Mouse (Mus musculus) midbrain, embryonic 11.5 days (tissue): ENCODE results near the gene Ngef. TPM values are rescaled to one million over a fixed set of nuclear protein-coding genes. Genes with fewer than 3 reads are reported as not detected.

Experiments
- ATAC-seq: fragments of 200-750 bp; cut with Nextera tagmentation; 2 replicates; pipeline ENCODE4 v1.8.0; 2017; ENCODE audit warnings: moderate TSS enrichment, moderate library complexity; ENCODE audit not compliant: low FRiP score
- DNase-seq: peaks from one replicate; pipeline ENCODE4 v3.0.0; 2015; ENCODE audit warnings: low spot score; ENCODE audit errors: missing footprints
- H3K27ac ChIP-seq: fragments of 300-500 bp; sonication (generic); 2 replicates; pipeline ENCODE4 v1.5.1; 2014; ENCODE audit warnings: low read depth, low read length
- H3K27me3 ChIP-seq: fragments of 300-500 bp; sonication (generic); 2 replicates; pipeline ENCODE4 v1.6.1; 2014; ENCODE audit warnings: mild to moderate bottlenecking, low read length, moderate library complexity, mixed read lengths; ENCODE audit not compliant: control insufficient read depth, insufficient read depth
- H3K36me3 ChIP-seq: fragments of 300-500 bp; sonication (generic); 2 replicates; pipeline ENCODE4 v1.6.1; 2014; ENCODE audit warnings: mild to moderate bottlenecking, low read length, moderate library complexity, mixed read lengths; ENCODE audit not compliant: control insufficient read depth, insufficient read depth
- H3K4me1 ChIP-seq: fragments of 300-500 bp; sonication (generic); 2 replicates; pipeline ENCODE4 v1.6.1; 2014; ENCODE audit warnings: low read length; ENCODE audit not compliant: control insufficient read depth, insufficient read depth
- H3K4me2 ChIP-seq: fragments of 300-500 bp; sonication (generic); 2 replicates; pipeline ENCODE4 v1.6.1; 2014; ENCODE audit warnings: mild to moderate bottlenecking, moderate library complexity
- H3K4me3 ChIP-seq: fragments of 300-500 bp; sonication (generic); 2 replicates; pipeline ENCODE4 v1.5.1; 2014; ENCODE audit warnings: low read depth, low read length
- H3K9ac ChIP-seq: fragments of 300-500 bp; sonication (generic); 2 replicates; pipeline ENCODE4 v1.6.1; 2014; ENCODE audit warnings: low read length
- H3K9me3 ChIP-seq: fragments of 300-500 bp; sonication (generic); 2 replicates; pipeline ENCODE4 v1.6.1; 2016; ENCODE audit warnings: low read length; ENCODE audit not compliant: control insufficient read depth
- WGBS: fragments of 180-500 bp; shearing (Covaris S2); extraction: QIAGEN DNeasy Blood & Tissue Kit; methylation state at CpG from one replicate; pipeline ENCODE4 v1.1.7; 2014; 5-methylcytosine and 5-hydroxymethylcytosine counted together
- polyA plus RNA-seq: library from polyadenylated mRNA; unstranded; fragments of >200 nt; fragmentation: Nextera tagmentation; extraction: Ambion mirVana; gene quantifications from 2 replicates; pipeline ENCODE4 v1.2.1, GENCODE M21; 2014

Gene Ngef
- polyA plus RNA-seq = 3.0 and 3.9 TPM in 2 replicates

DNA sequence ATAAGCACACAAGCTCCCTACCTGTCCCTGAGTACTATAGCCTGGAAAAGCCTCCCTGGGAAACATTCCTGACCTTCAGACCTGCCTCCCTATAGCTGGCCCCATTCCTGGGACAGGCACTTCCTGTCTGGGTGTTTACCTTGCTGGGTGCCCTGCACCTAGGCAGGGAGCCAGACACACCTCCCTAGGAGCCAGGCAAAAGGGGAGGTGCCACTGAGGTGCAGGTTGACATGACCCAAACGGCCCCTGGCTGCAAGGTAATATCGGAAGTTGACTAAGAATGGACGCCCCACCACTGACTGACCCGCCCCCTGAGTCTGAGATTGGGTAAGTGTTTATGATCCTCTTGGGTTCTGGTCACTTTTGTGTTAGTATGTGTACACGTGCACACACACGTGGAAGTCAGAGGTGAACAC, at the start of gene Ngef:
Gene Ngef, minus strand, starts transcription at position 71 of the 416 bp plus-strand sequence.
- no peak within 1 kb of the TSS for H3K27ac ChIP-seq

GRCm38 (mm10) chr1:87621858-87622279, 48.2 kb upstream of the Ngef start:
- H3K4me2 ChIP-seq = no peak overlapping the region
- no peaks in the 10 kb centered on the region for H3K27me3 ChIP-seq
- no peak overlapping the region for H3K4me3 ChIP-seq
- H3K36me3 ChIP-seq = no peaks in the 10 kb centered on the region
- ATAC-seq = no peak
- no peaks in the 10 kb centered on the region for H3K9me3 ChIP-seq
- 72% methylated on average over 3 of the region's 3 CpGs for WGBS
- H3K9ac ChIP-seq = no peak overlapping the region
- H3K27ac ChIP-seq = no peak overlapping the region
- no peaks in the 10 kb centered on the region for H3K4me1 ChIP-seq
- no peak for DNase-seq

More for the DNA sequence above, at the start of gene Ngef:
- H3K27me3 ChIP-seq = no peaks in the 10 kb centered on the region
- 81% methylated on average over 6 of the region's 6 CpGs for WGBS
- no peak within 1 kb of the TSS for H3K4me2 ChIP-seq
- H3K9ac ChIP-seq = no peak within 1 kb of the TSS
- H3K36me3 ChIP-seq = no peaks in the 10 kb centered on the region
- H3K4me1 ChIP-seq = no peaks in the 10 kb centered on the region
- DNase-seq = no peak
- no peak within 1 kb of the TSS for H3K4me3 ChIP-seq
- H3K9me3 ChIP-seq = no peaks in the 10 kb centered on the region
- no peak for ATAC-seq

DNA sequence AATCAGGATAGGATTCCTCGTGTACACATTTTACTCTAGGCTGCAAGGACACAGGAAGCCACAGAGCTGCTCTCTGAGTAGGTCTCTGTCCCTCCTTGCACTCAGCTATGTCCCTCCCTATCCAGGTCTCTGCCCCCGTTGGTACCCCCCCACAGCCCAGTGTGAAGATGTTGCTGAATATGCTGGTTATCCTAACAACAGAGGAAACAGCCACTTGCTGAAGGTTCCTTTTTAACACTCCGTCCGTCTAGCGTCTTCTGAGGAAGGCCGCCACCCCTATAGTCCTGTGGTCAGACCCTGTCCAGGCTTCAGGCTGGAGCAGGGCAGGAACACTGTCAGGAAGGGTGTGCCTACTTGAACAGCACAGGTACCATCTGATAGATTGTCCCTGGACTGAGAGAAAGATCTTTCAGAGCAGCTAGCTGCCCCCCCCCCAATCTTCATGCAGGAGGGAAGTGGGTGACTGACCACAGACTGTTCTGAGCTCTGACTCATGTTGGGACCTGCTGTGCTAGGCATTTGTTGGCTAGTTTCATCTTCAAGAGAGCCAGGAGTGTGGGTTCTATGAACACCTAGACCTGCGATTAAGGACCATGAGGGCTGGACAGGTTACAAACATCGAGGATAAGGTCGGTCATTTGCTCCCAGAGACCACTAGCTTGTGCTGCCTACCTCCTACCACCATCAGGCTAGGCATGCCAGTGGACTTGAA, 47.6 kb upstream of the Ngef start:
- H3K4me2 ChIP-seq = no peak overlapping the region
- DNase-seq (no peak), ATAC-seq (no peak)
- no peaks in the 10 kb centered on the region for H3K4me1 ChIP-seq
- WGBS = 85% methylated on average over 9 of the region's 9 CpGs
- no peak overlapping the region for H3K27ac ChIP-seq
- no peak overlapping the region for H3K9ac ChIP-seq
- H3K9me3 ChIP-seq = no peaks in the 10 kb centered on the region
- no peaks in the 10 kb centered on the region for H3K36me3 ChIP-seq
- H3K4me3 ChIP-seq = no peak overlapping the region
- H3K27me3 ChIP-seq = no peaks in the 10 kb centered on the region

DNA sequence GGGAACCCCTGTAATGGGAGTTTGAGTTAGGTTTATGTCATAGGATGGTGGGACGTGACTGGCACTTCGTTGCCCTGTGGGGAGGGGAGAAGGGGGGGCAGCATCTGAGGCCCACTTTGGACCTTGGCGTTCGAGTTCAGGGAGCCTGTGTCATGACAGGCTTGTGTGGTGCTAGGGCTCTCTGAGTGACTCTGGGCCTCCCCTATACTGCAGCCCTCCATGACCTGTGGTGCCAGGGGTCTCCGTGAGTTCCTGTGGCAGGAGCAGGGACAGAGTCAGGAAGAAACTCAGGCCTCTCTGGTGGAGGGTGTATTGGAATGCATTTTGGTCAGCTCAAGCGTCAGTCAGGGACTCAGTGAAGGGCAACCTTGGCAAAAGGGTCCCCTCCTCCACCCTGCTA, 47.0 kb upstream of the Ngef start:
- Histone ChIP-seq H3K9ac (no peak overlapping the region), H3K27me3 (no peaks in the 10 kb centered on the region), H3K27ac (no peak overlapping the region), H3K4me3 (no peak overlapping the region), H3K4me2 (no peak overlapping the region), H3K36me3 (no peaks in the 10 kb centered on the region), H3K9me3 (no peaks in the 10 kb centered on the region), H3K4me1 (no peaks in the 10 kb centered on the region)
- 85% methylated on average over 6 of the region's 6 CpGs for WGBS
- no peak for ATAC-seq
- no peak for DNase-seq

GRCm38 (mm10) chr1:87620211-87620668, 46.6 kb upstream of the Ngef start, which contains the start of gene Inpp5d:
TSS of gene Inpp5d (plus strand) at chr1:87620312.
- H3K27ac ChIP-seq = no peak within 1 kb of the TSS
- H3K9me3 ChIP-seq = no peaks in the 10 kb centered on the region
- WGBS = 90% methylated on average over 12 of the region's 12 CpGs
- no peak within 1 kb of the TSS for H3K9ac ChIP-seq
- no peaks in the 10 kb centered on the region for H3K27me3 ChIP-seq
- H3K4me3 ChIP-seq = no peak within 1 kb of the TSS
- H3K4me1 ChIP-seq = no peaks in the 10 kb centered on the region
- H3K36me3 ChIP-seq = no peaks in the 10 kb centered on the region
- DNase-seq (no peak), ATAC-seq (no peak)
- no peak within 1 kb of the TSS for H3K4me2 ChIP-seq

GRCm38 (mm10) chr1:87614576-87615295, 41.1 kb upstream of the Ngef start:
- H3K27ac ChIP-seq = no peak overlapping the region
- no peaks in the 10 kb centered on the region for H3K27me3 ChIP-seq
- H3K36me3 ChIP-seq = no peaks in the 10 kb centered on the region
- H3K4me1 ChIP-seq = no peaks in the 10 kb centered on the region
- 84% methylated on average over 2 of the region's 2 CpGs for WGBS
- H3K4me2 ChIP-seq = no peak overlapping the region
- DNase-seq = no peak
- no peak overlapping the region for H3K9ac ChIP-seq
- ATAC-seq = no peak
- H3K9me3 ChIP-seq = no peaks in the 10 kb centered on the region
- H3K4me3 ChIP-seq = no peak overlapping the region

- no peak overlapping the region for H3K27ac ChIP-seq
- H3K4me1 ChIP-seq = no peaks in the 10 kb centered on the region
- H3K9me3 ChIP-seq = no peaks in the 10 kb centered on the region
- no peaks in the 10 kb centered on the region for H3K36me3 ChIP-seq
- no peak overlapping the region for H3K9ac ChIP-seq
- no peak for ATAC-seq
- no peak overlapping the region for H3K4me2 ChIP-seq
- H3K4me3 ChIP-seq = no peak overlapping the region
- peak; percentile 97 for DNase-seq
- 29% methylated on average over 7 of the region's 7 CpGs for WGBS
- no peaks in the 10 kb centered on the region for H3K27me3 ChIP-seq
Observed at GRCm38 (mm10) chr1:87608416-87609046, 34.9 kb upstream of the Ngef start.

DNA sequence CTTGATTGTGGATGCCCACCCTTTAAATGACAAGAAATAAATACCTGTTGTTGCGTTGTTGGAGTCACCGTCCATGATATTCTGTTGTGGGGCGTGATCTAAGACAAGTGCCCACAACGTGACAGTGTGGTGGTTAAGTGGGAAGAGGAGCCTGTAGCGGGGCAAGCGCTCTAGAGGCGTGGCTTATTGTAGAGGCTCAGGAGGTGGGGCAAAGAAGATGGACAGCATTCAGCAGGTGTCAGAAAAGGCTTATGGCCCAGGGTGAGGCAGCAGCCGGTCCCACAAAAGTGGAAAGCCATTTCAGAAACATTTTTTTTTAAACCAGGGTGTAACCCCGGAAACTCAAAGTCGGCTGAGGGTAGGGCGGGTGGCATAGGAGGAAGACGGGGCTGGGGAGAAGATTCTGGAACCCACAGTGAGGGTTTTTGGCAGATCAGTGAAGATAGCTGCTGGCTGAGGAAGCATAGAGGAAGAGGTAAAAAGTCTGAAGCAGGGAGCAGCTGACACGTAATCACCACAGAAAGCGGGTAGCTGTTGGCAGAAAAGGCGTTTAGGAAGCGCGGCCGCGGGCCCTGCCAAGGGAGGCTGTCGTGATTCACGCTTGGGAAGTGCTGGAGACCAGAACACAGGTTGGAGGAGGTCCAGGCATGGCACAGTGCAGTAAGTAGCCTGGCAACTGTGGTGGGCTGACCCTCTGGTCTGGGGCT, 33.9 kb upstream of the Ngef start:
- no peak overlapping the region for H3K27ac ChIP-seq
- no peak overlapping the region for H3K4me3 ChIP-seq
- H3K27me3 ChIP-seq = no peaks in the 10 kb centered on the region
- DNase-seq (no peak), ATAC-seq (no peak)
- H3K9me3 ChIP-seq = no peaks in the 10 kb centered on the region
- H3K4me1 ChIP-seq = no peaks in the 10 kb centered on the region
- no peak overlapping the region for H3K9ac ChIP-seq
- WGBS = 84% methylated on average over 21 of the region's 21 CpGs
- H3K4me2 ChIP-seq = no peak overlapping the region
- no peaks in the 10 kb centered on the region for H3K36me3 ChIP-seq
